Mouse (Mus musculus): ENCODE measurements at regions not wholly inside any gene's neighbourhood (a gene's known extent, or its start where the extent isn't known, plus 50 kb on each side); places are given as distances from the start of the nearest gene placed in this dataset.

GRCm38 (mm10) chr9:30175376-30175775, 212.4 kb upstream of the Ntm start:
- DNase-seq: no peak

GRCm38 (mm10) chr9:30183409-30183808, 220.5 kb upstream of the Ntm start:
- DNase-seq: no peak

- DNase-seq: no peak
Observed at GRCm38 (mm10) chr9:30184996-30185763, 222.2 kb upstream of the Ntm start.

- DNase-seq: no peak
Observed at GRCm38 (mm10) chr9:30186261-30186660, 223.3 kb upstream of the Ntm start.

GRCm38 (mm10) chr9:30190078-30190477, 227.1 kb upstream of the Ntm start:
- no peak for DNase-seq

GRCm38 (mm10) chr9:30191119-30191518, 228.2 kb upstream of the Ntm start:
- DNase-seq: no peak

GRCm38 (mm10) chr9:30191902-30192301, 229.0 kb upstream of the Ntm start:
- no peak for DNase-seq

- no peak for DNase-seq
Observed at GRCm38 (mm10) chr9:30194866-30195265, 231.9 kb upstream of the Ntm start.

- no peak for DNase-seq
Observed at GRCm38 (mm10) chr9:30202411-30202810, 224.5 kb upstream of the Snx19 start.

- DNase-seq: no peak
Observed at GRCm38 (mm10) chr9:30207631-30208030, 219.3 kb upstream of the Snx19 start.

GRCm38 (mm10) chr9:30209806-30210205, 217.1 kb upstream of the Snx19 start:
- DNase-seq: no peak

- DNase-seq: no peak
Observed at GRCm38 (mm10) chr9:30212471-30213075, 214.3 kb upstream of the Snx19 start.

GRCm38 (mm10) chr9:30234501-30235163, 192.3 kb upstream of the Snx19 start:
- DNase-seq: peak; percentile 44 to 55

- no peak for DNase-seq
Observed at GRCm38 (mm10) chr9:30235791-30236190, 191.1 kb upstream of the Snx19 start.

- no peak for DNase-seq
Observed at GRCm38 (mm10) chr9:30242107-30242506, 184.8 kb upstream of the Snx19 start.

- peak; percentile 3 to 63 for DNase-seq
Observed at GRCm38 (mm10) chr9:30264533-30265168, 162.3 kb upstream of the Snx19 start.

- no peak for DNase-seq
Observed at GRCm38 (mm10) chr9:30271081-30271480, 155.8 kb upstream of the Snx19 start.

GRCm38 (mm10) chr9:30273836-30274235, 153.1 kb upstream of the Snx19 start:
- DNase-seq: no peak

- DNase-seq: no peak
Observed at GRCm38 (mm10) chr9:30278231-30278630, 148.7 kb upstream of the Snx19 start.

GRCm38 (mm10) chr9:30283080-30283770, 143.7 kb upstream of the Snx19 start:
- DNase-seq: no peak

- DNase-seq: no peak
Observed at GRCm38 (mm10) chr9:30283771-30284148, 143.1 kb upstream of the Snx19 start.

GRCm38 (mm10) chr9:30284562-30285323, 142.2 kb upstream of the Snx19 start:
- DNase-seq: no peak

All from heart, adult 18-20 months (tissue).